Mouse (Mus musculus): ENCODE results near the gene Pcbp1. TPM values are rescaled to one million over a fixed set of nuclear protein-coding genes. Genes with fewer than 3 reads are reported as not detected.

The Pcbp1 gene
- polyA plus RNA-seq, 1 experiment: 314 TPM

DNA sequence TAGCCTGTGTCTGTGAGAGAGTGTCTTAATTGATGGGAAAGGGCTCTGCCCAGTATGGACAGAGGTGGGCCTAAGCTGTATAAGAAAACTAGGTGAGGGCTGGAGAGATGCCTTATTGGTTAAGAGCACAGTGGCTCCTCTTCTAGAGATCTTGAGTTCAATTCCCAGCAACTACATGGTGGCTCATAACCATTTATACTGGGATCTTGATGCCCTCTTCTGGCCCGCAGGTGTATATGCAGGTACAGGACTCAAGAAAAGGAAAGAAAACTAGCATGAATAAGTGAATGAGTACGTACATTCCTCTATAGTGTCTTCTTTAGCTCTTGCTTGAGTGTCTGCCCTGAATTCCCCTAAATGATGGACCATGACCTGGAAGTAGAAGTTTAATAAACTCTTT is 15.5 kb upstream of the Pcbp1 start:
- Histone ChIP-seq H3K36me3 (ENCODE audit: control insufficient read depth, insufficient read depth, low read length) (peaks cover 10% of the 10 kb centered on the region), H3K4me3 (ENCODE audit: low read depth, low read length) (no peak overlapping the region), H3K27me3 (ENCODE audit: control insufficient read depth, insufficient read depth, low read length) (no peaks in the 10 kb centered on the region), H3K27ac (ENCODE audit: insufficient read depth, low read depth, low read length) (no peak overlapping the region), H3K4me1 (ENCODE audit: control insufficient read depth, insufficient read depth, insufficient read length, low read length) (peaks cover 1% of the 10 kb centered on the region; the same call in 1 of the 2 replicates)
- TF ChIP-seq POLR2A (IDR thresholded peaks at IDR 0.05; ENCODE audit: low read depth, low read length) (no peak), CTCF (IDR thresholded peaks at IDR 0.05; ENCODE audit: extremely low read depth, insufficient read length, insufficient replicate concordance, low read depth, low read length) (no peak)
- WGBS: 86% methylated on average over 2 of the region's 2 CpGs

DNA sequence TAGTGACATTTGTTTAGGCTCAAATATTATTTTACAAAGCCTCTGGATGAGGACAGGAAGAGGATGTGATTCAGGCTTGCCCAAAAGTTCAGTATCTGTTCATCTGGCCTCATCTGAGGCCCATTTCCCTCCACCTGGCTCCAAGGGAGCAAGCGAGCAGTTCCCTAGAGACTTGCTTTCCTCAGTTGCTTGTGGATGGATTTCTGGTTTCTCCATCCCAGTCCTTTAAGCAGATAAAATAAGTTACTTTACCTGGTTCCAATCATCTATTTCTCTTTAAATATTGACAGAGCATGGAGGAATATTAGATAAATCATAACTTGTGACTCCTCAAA is 2.3 kb upstream of the Pcbp1 start:
- 65% methylated on average over 1 of the region's 1 CpGs for WGBS
- Histone ChIP-seq H3K36me3 (ENCODE audit: control insufficient read depth, insufficient read depth, low read length) (peaks cover 24% of the 10 kb centered on the region), H3K27ac (ENCODE audit: insufficient read depth, low read depth, low read length) (no peak overlapping the region), H3K4me3 (ENCODE audit: low read depth, low read length) (no peak overlapping the region), H3K4me1 (ENCODE audit: control insufficient read depth, insufficient read depth, insufficient read length, low read length) (peaks cover 2% of the 10 kb centered on the region; the same call in 1 of the 2 replicates), H3K27me3 (ENCODE audit: control insufficient read depth, insufficient read depth, low read length) (no peaks in the 10 kb centered on the region)
- TF ChIP-seq CTCF (IDR thresholded peaks at IDR 0.05; ENCODE audit: extremely low read depth, insufficient read length, insufficient replicate concordance, low read depth, low read length): no peak
- no peak for TF ChIP-seq POLR2A (IDR thresholded peaks at IDR 0.05; ENCODE audit: low read depth, low read length)

DNA sequence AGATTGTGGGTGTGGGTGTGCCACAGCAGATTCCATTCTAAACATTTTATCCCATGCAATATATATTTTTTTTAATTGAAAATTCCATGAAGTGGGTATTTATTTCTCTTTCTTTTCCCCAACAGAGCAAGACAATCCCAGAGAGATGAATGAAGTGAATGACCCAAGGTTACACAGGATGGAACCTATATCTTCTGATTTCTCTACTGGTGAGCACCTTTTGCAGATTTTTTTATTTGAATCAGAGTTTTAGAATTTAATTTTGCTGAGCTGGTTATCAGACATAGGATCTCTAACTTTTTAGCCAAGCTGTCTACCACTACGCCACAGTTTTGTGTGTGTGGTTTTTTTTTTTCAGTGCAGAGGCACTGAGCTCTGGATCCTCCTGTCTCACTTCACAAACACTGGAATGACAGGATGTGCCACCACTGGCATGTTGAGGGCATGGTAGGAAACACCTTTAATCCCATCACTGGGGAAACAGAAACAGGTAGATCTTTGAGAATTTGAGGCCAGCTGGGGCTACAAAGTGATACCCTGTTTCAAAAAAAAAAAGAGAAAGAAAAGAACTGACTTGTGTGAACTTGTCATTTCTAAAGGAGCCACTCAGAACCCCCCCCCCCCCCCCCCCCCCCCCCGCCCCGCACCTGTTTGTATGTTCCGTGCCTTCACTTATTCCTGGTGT is 1.8 kb upstream of the Pcbp1 start:
- Histone ChIP-seq H3K27me3 (ENCODE audit: control insufficient read depth, insufficient read depth, low read length) (no peaks in the 10 kb centered on the region), H3K27ac (ENCODE audit: insufficient read depth, low read depth, low read length) (peak overlapping the region; percentile 100), H3K36me3 (ENCODE audit: control insufficient read depth, insufficient read depth, low read length) (peaks cover 22% of the 10 kb centered on the region), H3K4me1 (ENCODE audit: control insufficient read depth, insufficient read depth, insufficient read length, low read length) (peaks cover 2% of the 10 kb centered on the region; the same call in 1 of the 2 replicates), H3K4me3 (ENCODE audit: low read depth, low read length) (no peak overlapping the region)
- no peak for TF ChIP-seq POLR2A (IDR thresholded peaks at IDR 0.05; ENCODE audit: low read depth, low read length)
- no peak for TF ChIP-seq CTCF (IDR thresholded peaks at IDR 0.05; ENCODE audit: extremely low read depth, insufficient read length, insufficient replicate concordance, low read depth, low read length)
- 48% methylated on average over 2 of the region's 4 CpGs for WGBS

DNA sequence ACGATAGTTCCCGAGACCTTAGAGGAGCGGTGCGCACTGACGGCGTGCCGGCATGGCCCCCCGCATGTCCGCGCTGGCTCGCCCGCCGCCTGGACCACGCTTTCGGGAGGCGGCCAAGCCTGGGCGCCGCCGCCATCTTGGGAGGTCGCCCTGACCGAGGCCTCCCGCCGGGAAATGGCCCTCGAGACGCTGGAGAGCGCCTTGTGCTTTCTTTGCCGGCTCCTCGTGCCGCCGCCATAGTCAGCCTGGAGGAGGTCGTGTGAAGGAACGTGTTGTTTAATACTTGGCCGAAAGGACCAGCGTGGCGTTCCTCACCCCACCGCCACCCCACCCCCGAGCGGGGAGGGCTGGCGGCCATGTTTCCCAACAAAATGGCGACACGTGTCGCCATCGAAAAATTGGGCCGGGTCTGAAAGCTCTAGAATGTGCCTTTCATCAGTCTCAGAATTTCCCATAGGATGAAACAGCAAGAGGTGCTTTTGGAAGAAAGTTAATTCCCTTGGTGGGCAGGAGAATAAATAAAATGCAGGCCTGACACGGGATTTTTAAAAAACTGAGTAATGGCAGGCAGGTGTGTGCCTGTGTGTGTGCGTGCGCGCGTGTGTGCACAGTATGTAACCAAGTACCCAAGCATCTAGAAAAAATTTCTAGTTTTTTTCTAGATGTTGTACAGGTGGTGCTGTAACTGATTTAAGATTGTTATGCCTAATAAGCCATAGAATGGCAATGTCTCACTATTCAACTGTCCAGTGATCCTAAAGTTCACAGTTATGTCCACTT is 1.0 kb upstream of the Pcbp1 start:
- peak overlapping the region; percentile 100 for H3K27ac ChIP-seq (ENCODE audit: insufficient read depth, low read depth, low read length)
- H3K4me3 ChIP-seq (ENCODE audit: low read depth, low read length): peak overlapping the region; percentile 98
- H3K4me1 ChIP-seq (ENCODE audit: control insufficient read depth, insufficient read depth, insufficient read length, low read length): peaks cover 8% of the 10 kb centered on the region; the same call in 1 of the 2 replicates
- TF ChIP-seq POLR2A (IDR thresholded peaks at IDR 0.05; ENCODE audit: low read depth, low read length) (peak; percentile 70; the same call in 1 of the 2 replicates), CTCF (IDR thresholded peaks at IDR 0.05; ENCODE audit: extremely low read depth, insufficient read length, insufficient replicate concordance, low read depth, low read length) (no peak)
- 2% methylated on average over 49 of the region's 49 CpGs for WGBS
- H3K27me3 ChIP-seq (ENCODE audit: control insufficient read depth, insufficient read depth, low read length): no peaks in the 10 kb centered on the region
- peaks cover 22% of the 10 kb centered on the region for H3K36me3 ChIP-seq (ENCODE audit: control insufficient read depth, insufficient read depth, low read length)

DNA sequence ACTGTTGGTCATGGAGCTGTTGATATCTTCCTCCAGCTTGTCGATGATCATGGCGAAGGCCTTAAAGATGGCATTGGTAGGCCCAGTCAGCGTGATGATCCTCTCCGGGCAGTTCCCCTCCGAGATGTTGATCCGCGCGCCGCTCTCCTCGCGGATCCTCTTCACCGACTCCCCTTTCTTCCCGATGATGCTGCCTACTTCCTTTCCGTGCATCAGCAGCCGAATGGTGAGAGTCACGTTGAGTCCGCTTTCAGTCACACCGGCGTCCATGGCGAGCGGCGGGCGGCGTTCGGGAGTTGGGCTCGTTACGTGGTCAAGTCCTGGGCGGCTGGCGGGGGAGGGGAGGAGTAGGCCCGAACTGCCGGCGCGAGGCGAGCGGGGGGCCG is 482 bp downstream of the Pcbp1 start:
- H3K36me3 ChIP-seq (ENCODE audit: control insufficient read depth, insufficient read depth, low read length): peaks cover 16% of the 10 kb centered on the region
- 1% methylated on average over 35 of the region's 36 CpGs for WGBS

DNA sequence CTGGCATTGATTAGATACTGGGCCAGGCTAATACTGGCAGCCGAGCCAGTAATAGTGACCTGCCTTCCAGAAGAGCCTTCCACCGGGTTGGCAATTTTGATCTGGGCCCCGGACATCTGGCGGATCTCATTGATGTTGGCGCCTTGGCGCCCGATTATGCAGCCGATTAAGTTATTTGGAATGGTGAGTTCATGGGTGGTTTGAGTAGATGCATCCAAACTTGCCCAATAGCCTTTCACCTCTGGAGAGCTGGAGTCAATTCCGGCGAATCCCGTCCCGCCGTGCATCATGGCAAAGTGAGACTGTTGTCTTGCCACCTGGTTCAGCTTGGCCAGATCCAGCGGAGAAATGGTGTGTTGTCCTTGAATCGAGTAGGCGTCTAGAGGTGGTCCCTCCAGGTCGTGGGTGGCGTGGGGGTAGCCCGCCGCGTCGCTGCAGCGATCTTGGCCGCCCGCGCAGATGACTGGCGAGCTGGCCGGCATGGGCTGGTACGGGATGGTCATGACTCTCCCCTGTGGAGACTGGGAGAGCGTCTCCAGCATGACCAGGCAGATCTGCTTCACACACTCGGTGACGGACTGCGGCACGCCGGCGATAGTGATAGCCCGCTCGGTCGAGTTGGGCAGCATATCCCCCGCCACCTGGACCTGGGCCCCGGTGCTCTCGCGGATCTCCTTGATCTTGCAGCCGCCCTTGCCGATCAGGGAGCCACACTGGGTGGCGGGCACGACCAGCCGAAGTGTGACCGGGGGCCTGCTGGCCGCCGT is 1.1 kb downstream of the Pcbp1 start:
- TF ChIP-seq POLR2A (IDR thresholded peaks at IDR 0.05; ENCODE audit: low read depth, low read length) (no peak; the same call in 1 of the 2 replicates), CTCF (IDR thresholded peaks at IDR 0.05; ENCODE audit: extremely low read depth, insufficient read length, insufficient replicate concordance, low read depth, low read length) (no peak)
- under 1% methylated on average over 51 of the region's 51 CpGs for WGBS
- Histone ChIP-seq H3K27ac (ENCODE audit: insufficient read depth, low read depth, low read length) (peak overlapping the region; percentile 97), H3K36me3 (ENCODE audit: control insufficient read depth, insufficient read depth, low read length) (peaks cover 15% of the 10 kb centered on the region), H3K27me3 (ENCODE audit: control insufficient read depth, insufficient read depth, low read length) (no peaks in the 10 kb centered on the region), H3K4me1 (ENCODE audit: control insufficient read depth, insufficient read depth, insufficient read length, low read length) (peaks cover 8% of the 10 kb centered on the region; the same call in 1 of the 2 replicates), H3K4me3 (ENCODE audit: low read depth, low read length) (peak overlapping the region; percentile 98)

More for the DNA sequence above, 482 bp downstream of the Pcbp1 start:
- Histone ChIP-seq H3K27ac (ENCODE audit: insufficient read depth, low read depth, low read length) (peak overlapping the region; percentile 97), H3K4me1 (ENCODE audit: control insufficient read depth, insufficient read depth, insufficient read length, low read length) (peaks cover 8% of the 10 kb centered on the region; the same call in 1 of the 2 replicates), H3K27me3 (ENCODE audit: control insufficient read depth, insufficient read depth, low read length) (no peaks in the 10 kb centered on the region), H3K4me3 (ENCODE audit: low read depth, low read length) (peak overlapping the region; percentile 98)
- 0 out of 2 replicates have a peak, but pooled peaks have one; percentile 6 for TF ChIP-seq POLR2A (IDR thresholded peaks at IDR 0.05; ENCODE audit: low read depth, low read length)
- no peak for TF ChIP-seq CTCF (IDR thresholded peaks at IDR 0.05; ENCODE audit: extremely low read depth, insufficient read length, insufficient replicate concordance, low read depth, low read length)

Measured in small intestine, adult 2 months (tissue).